Mouse (Mus musculus): Measurements from ENCODE around the gene Ift81. TPM values are rescaled to one million over a fixed set of nuclear protein-coding genes. Genes with fewer than 3 reads are reported as not detected.
A peak's percentile ranks its signal among the peaks of the same experiment; 100 is the strongest.

Ift81 gene
- polyA plus RNA-seq, 1 experiment from 2014 or later: 39.3 TPM

GRCm38 (mm10) chr5:122625565-122626252 lies 11.4 kb upstream of the Ift81 start:
- Histone ChIP-seq H3K9me3 (replicated peaks) (no peaks in the 10 kb centered on the region), H3K9ac (no peak overlapping the region), H3K4me2 (no peak overlapping the region), H3K4me1 (replicated peaks) (peaks cover 22% of the 10 kb centered on the region), H3K4me3 (no peak overlapping the region), H3K36me3 (no peaks in the 10 kb centered on the region), H3K27ac (no peak overlapping the region), H3K27me3 (no peaks in the 10 kb centered on the region)
- ATAC-seq (replicated peaks; ENCODE audit: insufficient number of reproducible peaks, insufficient read depth, low FRiP score, low read depth): no peak
- 82% methylated on average over 14 of the region's 14 CpGs for WGBS

- H3K4me3 ChIP-seq: no peak overlapping the region
- no peak overlapping the region for H3K27ac ChIP-seq
- no peak overlapping the region for H3K9ac ChIP-seq
- 81% methylated on average over 11 of the region's 11 CpGs for WGBS
- no peaks in the 10 kb centered on the region for H3K9me3 ChIP-seq (replicated peaks)
- H3K4me2 ChIP-seq: no peak overlapping the region
- H3K27me3 ChIP-seq: no peaks in the 10 kb centered on the region
- peaks cover 29% of the 10 kb centered on the region for H3K4me1 ChIP-seq (replicated peaks)
- no peaks in the 10 kb centered on the region for H3K36me3 ChIP-seq
- ATAC-seq (replicated peaks; ENCODE audit: insufficient number of reproducible peaks, insufficient read depth, low FRiP score, low read depth): no peak
Observed at GRCm38 (mm10) chr5:122624952-122625479, 10.7 kb upstream of the Ift81 start.

- Histone ChIP-seq H3K36me3 (no peaks in the 10 kb centered on the region), H3K27ac (no peak overlapping the region), H3K27me3 (no peaks in the 10 kb centered on the region), H3K9me3 (replicated peaks) (no peaks in the 10 kb centered on the region), H3K4me1 (replicated peaks) (peaks cover 36% of the 10 kb centered on the region), H3K4me3 (no peak overlapping the region), H3K9ac (no peak overlapping the region), H3K4me2 (no peak overlapping the region)
- WGBS: 75% methylated on average over 9 of the region's 9 CpGs
- ATAC-seq (replicated peaks; ENCODE audit: insufficient number of reproducible peaks, insufficient read depth, low FRiP score, low read depth): no peak
Observed at GRCm38 (mm10) chr5:122623861-122624260, 9.5 kb upstream of the Ift81 start.

- H3K4me1 ChIP-seq (replicated peaks): peaks cover 38% of the 10 kb centered on the region
- no peaks in the 10 kb centered on the region for H3K27me3 ChIP-seq
- no peak overlapping the region for H3K4me3 ChIP-seq
- no peak overlapping the region for H3K4me2 ChIP-seq
- no peaks in the 10 kb centered on the region for H3K9me3 ChIP-seq (replicated peaks)
- WGBS: 89% methylated on average over 5 of the region's 5 CpGs
- no peaks in the 10 kb centered on the region for H3K36me3 ChIP-seq
- H3K27ac ChIP-seq: peak overlapping the region; percentile 96
- no peak overlapping the region for H3K9ac ChIP-seq
- no peak for ATAC-seq (replicated peaks; ENCODE audit: insufficient number of reproducible peaks, insufficient read depth, low FRiP score, low read depth)
Observed at GRCm38 (mm10) chr5:122622526-122622925, 8.2 kb upstream of the Ift81 start.

- Histone ChIP-seq H3K4me3 (no peak overlapping the region), H3K36me3 (no peaks in the 10 kb centered on the region), H3K27me3 (no peaks in the 10 kb centered on the region), H3K27ac (peak overlapping the region; percentile 96), H3K4me2 (peak overlapping the region; percentile 2; the same call in 1 of the 2 replicates), H3K9ac (no peak overlapping the region), H3K4me1 (replicated peaks) (peaks cover 34% of the 10 kb centered on the region), H3K9me3 (replicated peaks) (no peaks in the 10 kb centered on the region)
- ATAC-seq (replicated peaks; ENCODE audit: insufficient number of reproducible peaks, insufficient read depth, low FRiP score, low read depth): peak; percentile 91
- WGBS: 5% methylated on average over 7 of the region's 7 CpGs
Observed at GRCm38 (mm10) chr5:122621376-122621886, 7.1 kb upstream of the Ift81 start.

GRCm38 (mm10) chr5:122619686-122620296 lies 5.5 kb upstream of the Ift81 start:
- Histone ChIP-seq H3K9me3 (replicated peaks) (no peaks in the 10 kb centered on the region), H3K27me3 (no peaks in the 10 kb centered on the region), H3K36me3 (no peaks in the 10 kb centered on the region), H3K9ac (no peak overlapping the region), H3K27ac (peak overlapping the region; percentile 96), H3K4me3 (no peak overlapping the region), H3K4me1 (replicated peaks) (peaks cover 33% of the 10 kb centered on the region), H3K4me2 (peak overlapping the region; percentile 7; the same call in 1 of the 2 replicates)
- 37% methylated on average over 9 of the region's 9 CpGs for WGBS
- no peak for ATAC-seq (replicated peaks; ENCODE audit: insufficient number of reproducible peaks, insufficient read depth, low FRiP score, low read depth)

GRCm38 (mm10) chr5:122617718-122618117 lies 3.4 kb upstream of the Ift81 start:
- Histone ChIP-seq H3K4me3 (no peak overlapping the region), H3K36me3 (no peaks in the 10 kb centered on the region), H3K9ac (no peak overlapping the region), H3K4me1 (replicated peaks) (peaks cover 40% of the 10 kb centered on the region), H3K27me3 (no peaks in the 10 kb centered on the region), H3K27ac (peak overlapping the region; percentile 41; the same call in 1 of the 2 replicates), H3K4me2 (no peak overlapping the region), H3K9me3 (replicated peaks) (no peaks in the 10 kb centered on the region)
- ATAC-seq (replicated peaks; ENCODE audit: insufficient number of reproducible peaks, insufficient read depth, low FRiP score, low read depth): no peak
- 55% methylated on average over 5 of the region's 5 CpGs for WGBS

GRCm38 (mm10) chr5:122611651-122612050 lies 2.7 kb downstream of the Ift81 start:
- Histone ChIP-seq H3K4me3 (no peak overlapping the region), H3K9ac (no peak overlapping the region), H3K36me3 (peaks cover under 1% of the 10 kb centered on the region; the same call in 1 of the 2 replicates), H3K27me3 (no peaks in the 10 kb centered on the region), H3K4me2 (no peak overlapping the region), H3K9me3 (replicated peaks) (no peaks in the 10 kb centered on the region), H3K4me1 (replicated peaks) (peaks cover 12% of the 10 kb centered on the region; the same call in 1 of the 2 replicates), H3K27ac (peak overlapping the region; percentile 41)
- WGBS: 58% methylated on average over 5 of the region's 5 CpGs
- ATAC-seq (replicated peaks; ENCODE audit: insufficient number of reproducible peaks, insufficient read depth, low FRiP score, low read depth): no peak

- Histone ChIP-seq H3K4me1 (replicated peaks) (peaks cover 18% of the 10 kb centered on the region), H3K27ac (no peak overlapping the region; the same call in 1 of the 2 replicates), H3K4me2 (no peak overlapping the region), H3K4me3 (no peak overlapping the region), H3K36me3 (peaks cover 15% of the 10 kb centered on the region), H3K9me3 (replicated peaks) (no peaks in the 10 kb centered on the region), H3K9ac (no peak overlapping the region), H3K27me3 (no peaks in the 10 kb centered on the region)
- ATAC-seq (replicated peaks; ENCODE audit: insufficient number of reproducible peaks, insufficient read depth, low FRiP score, low read depth): no peak
- 61% methylated on average over 2 of the region's 2 CpGs for WGBS
Observed at GRCm38 (mm10) chr5:122604894-122605293, 9.4 kb downstream of the Ift81 start.

GRCm38 (mm10) chr5:122602233-122602632 lies 12.1 kb downstream of the Ift81 start:
- H3K4me3 ChIP-seq: no peak overlapping the region
- H3K36me3 ChIP-seq: peaks cover 35% of the 10 kb centered on the region
- WGBS: 18% methylated on average over 11 of the region's 11 CpGs
- peak overlapping the region; percentile 84 for H3K27ac ChIP-seq
- H3K9me3 ChIP-seq (replicated peaks): no peaks in the 10 kb centered on the region
- no peak overlapping the region for H3K9ac ChIP-seq
- H3K4me1 ChIP-seq (replicated peaks): peaks cover 18% of the 10 kb centered on the region
- peak; percentile 83 for ATAC-seq (replicated peaks; ENCODE audit: insufficient number of reproducible peaks, insufficient read depth, low FRiP score, low read depth)
- peak overlapping the region; percentile 30; the same call in 1 of the 2 replicates for H3K4me2 ChIP-seq
- no peaks in the 10 kb centered on the region for H3K27me3 ChIP-seq

GRCm38 (mm10) chr5:122595470-122595869 lies 18.8 kb downstream of the Ift81 start:
- Histone ChIP-seq H3K4me3 (no peak overlapping the region), H3K4me2 (no peak overlapping the region), H3K4me1 (replicated peaks) (no peaks in the 10 kb centered on the region), H3K27me3 (no peaks in the 10 kb centered on the region), H3K36me3 (peaks cover 58% of the 10 kb centered on the region), H3K9ac (no peak overlapping the region), H3K9me3 (replicated peaks) (no peaks in the 10 kb centered on the region), H3K27ac (no peak overlapping the region)
- no peak for ATAC-seq (replicated peaks; ENCODE audit: insufficient number of reproducible peaks, insufficient read depth, low FRiP score, low read depth)
- 84% methylated on average over 4 of the region's 4 CpGs for WGBS
